Mouse (Mus musculus): Measurements from ENCODE around the gene Csad.

Csad gene

GRCm38 (mm10) chr15:102204674-102205505 lies at the start of gene Csad:
TSS of gene Csad (minus strand) at chr15:102204724.
- no peak for DNase-seq

- DNase-seq, result no peak
Observed at GRCm38 (mm10) chr15:102250521-102250920, 46.0 kb upstream of the Csad start.

- DNase-seq, result no peak
Observed at GRCm38 (mm10) chr15:102249967-102250366, 45.4 kb upstream of the Csad start.

DNA sequence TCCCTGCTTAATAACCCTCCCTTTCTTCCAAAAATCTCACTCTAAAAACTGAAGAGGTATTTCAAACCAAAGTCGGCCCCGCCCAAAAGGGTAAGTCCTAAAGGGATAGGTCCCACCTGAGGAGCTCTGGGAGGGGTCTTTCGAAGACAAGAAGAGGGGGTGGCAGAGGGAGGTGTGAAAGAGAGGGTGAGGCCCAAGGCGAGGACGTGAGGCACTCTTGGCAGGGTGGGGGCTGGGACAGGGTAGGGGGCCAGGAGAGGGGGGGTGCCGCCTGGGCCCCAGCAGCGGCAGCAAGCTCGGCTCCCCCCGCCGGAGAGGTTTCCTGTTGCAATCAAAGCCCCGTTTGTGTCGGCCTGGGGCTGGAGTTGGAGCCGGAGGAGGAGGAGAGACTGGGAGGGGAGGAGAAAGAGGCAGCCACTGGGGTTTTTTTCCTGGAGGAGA lies 44.7 kb upstream of the Csad start:
- DNase-seq, result no peak

DNA sequence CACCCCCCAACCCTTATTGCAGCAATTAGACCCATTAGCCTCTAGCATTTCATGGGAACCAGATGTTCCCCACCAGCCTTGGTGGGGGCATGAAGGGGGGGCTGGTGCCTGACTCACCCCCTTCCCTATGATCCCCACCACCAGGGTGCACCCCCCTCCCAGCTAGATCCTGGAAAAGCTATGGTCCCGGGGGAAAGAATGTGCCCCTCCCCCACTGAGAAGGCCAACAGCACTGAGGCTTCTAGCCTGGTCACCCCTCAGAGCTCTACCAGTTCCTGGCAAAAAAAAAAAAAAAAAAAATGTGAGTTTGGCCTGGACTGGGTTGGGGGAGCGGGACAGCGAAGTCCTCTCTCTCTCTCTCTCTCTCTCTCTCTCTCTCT lies 44.3 kb upstream of the Csad start:
- DNase-seq, result peak; percentile 48

GRCm38 (mm10) chr15:102248131-102248811 lies 43.7 kb upstream of the Csad start:
- peak; percentile 33 for DNase-seq

GRCm38 (mm10) chr15:102247252-102248130 lies 43.0 kb upstream of the Csad start:
- DNase-seq, result peak; percentile 78

DNA sequence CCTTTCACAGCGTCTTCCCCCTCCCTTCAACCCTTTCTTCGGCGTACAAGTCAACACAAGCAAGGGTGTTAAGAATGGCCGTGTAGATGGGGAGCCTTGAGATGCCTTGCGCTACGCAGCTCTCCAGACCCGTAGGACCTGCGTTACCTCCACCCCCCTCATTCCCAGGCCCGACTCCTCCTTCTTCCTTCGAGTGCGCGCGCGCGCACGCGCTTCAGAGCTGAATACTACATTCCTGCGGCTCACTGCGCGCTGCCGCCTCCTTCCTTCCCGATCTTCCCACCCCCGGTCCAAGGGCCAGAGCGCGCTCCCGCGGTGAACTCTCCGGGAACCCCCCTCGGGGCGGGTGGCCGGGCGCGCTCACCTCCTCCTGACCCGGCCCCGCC lies 42.3 kb upstream of the Csad start:
- DNase-seq, result peak; percentile 95

GRCm38 (mm10) chr15:102245891-102246741 lies 41.6 kb upstream of the Csad start:
- peak; percentile 88 for DNase-seq

DNA sequence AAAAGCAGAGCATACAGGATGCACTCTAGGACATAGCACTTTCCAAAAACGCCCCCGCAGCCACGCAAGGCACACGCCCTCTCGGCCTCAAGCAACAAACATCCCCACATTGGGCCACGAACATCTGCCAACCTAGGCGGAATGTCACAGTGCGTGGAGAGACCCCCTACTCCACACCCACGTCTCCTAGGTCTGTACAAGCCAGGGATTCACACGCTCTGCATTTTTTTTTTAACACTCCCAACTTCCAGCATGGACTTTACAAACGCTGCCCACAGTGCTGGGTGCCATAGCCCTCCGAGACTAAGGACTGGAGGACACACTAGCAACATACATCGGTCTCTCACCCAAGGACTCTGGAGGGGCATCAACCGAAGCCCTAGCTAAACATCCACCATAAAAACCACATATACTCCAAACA lies 40.9 kb upstream of the Csad start:
- peak; percentile 59 for DNase-seq

DNA sequence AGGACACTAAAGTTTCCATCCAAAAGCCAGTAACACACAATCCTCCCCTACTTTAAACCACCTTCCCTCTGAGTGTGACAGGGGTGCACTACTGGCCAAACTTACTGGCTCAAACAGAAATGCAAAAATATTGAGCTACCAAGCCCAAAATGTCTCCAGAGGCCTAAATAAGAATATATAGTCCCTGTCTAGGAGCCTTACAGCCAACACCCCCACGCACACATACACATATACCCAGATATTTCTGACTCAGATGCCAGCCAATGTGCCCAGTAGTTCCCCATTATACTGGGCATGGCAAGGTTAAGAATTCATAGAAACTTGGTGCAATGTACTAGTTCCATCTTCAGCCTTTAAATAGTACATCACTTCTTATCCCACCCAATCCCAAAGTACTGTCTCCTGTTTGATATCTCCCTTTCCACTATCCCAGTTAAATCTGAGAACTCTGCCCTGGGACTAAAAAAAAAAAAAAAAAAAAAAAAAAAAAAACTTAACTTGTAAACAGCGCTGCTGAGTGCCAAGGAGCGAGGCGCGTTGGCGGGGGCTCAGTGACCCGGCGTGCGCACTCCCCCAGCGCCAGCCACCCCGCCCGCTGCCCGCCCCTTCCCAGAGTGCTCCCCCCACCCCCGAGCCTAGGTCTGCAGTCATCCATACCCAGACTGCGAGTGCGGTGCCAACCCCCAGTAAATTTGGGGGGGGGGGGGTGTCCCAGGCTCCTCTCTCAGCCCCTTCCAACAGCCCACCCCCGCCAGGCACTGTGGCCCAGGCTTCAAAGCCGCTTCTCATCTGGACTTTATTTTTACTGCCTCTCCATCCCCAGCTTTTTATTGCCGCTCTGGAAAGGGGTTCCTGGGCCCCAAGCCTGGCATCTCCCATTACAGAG lies 40.0 kb upstream of the Csad start:
- DNase-seq, result no peak

DNA sequence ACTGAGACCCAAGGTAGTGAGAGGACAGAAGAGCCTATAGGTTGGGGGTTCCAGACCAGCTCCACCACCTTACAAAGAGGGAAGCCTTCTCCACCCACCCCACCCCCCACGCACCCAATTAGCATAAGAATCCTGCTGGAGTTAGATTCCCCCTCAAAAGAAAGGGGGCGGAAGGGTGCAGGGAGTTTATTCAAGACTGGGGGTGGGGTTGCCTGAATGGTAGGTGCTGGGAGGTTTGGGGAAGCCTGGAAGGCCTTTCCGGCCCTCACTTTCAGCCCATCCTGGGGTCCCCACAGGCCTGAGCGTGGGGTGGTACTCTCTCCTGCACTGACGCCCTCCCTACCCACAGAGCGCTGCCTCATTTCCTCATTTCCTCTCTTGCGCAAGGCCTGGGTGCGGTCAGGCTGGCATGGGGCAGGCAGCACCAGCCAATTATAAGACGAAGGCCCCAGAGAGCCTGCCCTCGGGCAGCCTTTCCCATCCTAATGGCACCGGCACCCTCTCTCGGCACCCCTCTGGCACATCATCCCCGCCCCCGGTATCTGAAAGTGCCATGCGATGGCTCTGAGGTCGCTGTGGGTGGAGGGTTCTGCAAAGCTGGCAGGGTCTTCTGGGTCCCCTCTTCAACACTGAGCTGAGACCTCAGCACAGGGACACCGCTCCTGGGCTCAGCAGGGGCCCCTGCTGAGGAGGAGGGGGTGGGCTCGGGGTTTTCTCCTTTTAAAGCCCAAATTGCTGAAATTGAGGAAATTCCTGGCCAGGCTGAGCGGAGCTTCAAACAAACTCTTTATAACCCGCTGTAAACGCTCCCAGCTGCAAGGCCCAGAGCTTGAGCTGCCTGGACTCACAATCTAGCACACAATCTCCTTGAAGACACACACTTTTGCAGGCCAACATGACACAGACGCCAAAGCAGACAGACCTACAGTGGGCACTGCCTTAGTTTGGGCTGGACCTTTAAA lies 39.0 kb upstream of the Csad start:
- no peak for DNase-seq

DNA sequence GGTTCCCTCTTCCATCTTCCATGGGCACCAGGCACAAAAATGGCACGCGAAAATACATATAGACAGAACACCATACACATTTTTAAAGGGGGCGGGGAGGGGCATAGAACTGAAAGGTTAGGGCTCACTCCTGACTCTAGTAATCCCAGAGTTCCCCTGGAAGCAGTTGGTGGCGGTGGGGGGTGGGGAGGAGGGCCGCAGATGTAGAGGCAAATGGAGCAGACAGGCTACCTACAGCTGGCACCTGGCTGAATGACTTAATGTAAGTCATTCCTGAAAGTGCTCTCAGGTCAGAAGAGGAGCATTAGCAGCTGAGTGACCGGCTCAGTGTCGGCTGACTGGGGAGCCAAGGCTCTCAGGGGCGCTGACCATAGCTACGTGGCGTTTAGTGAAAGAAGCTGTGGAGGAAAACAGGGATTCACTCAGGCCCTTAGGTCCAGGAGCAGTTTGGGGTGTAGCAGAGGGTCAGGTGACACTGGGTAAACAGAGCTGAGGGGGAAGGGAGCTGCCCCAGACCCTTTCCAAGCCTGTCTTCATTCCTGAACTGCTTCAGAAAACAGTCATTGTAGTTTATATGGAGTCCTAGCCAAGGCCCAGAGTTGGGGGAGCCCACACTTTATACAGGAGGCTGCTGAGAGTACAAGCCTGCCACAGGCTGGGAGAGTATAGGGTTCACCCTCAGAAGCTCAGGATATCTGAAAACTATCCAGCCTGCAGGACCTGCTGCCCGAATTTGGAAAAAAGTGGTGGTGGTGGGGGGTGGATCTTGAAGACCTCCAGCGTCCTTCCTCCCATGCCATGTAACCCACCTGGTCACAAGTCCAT lies 38.1 kb upstream of the Csad start:
- no peak for DNase-seq

GRCm38 (mm10) chr15:102240607-102241006 lies 36.1 kb upstream of the Csad start:
- no peak for DNase-seq

DNA sequence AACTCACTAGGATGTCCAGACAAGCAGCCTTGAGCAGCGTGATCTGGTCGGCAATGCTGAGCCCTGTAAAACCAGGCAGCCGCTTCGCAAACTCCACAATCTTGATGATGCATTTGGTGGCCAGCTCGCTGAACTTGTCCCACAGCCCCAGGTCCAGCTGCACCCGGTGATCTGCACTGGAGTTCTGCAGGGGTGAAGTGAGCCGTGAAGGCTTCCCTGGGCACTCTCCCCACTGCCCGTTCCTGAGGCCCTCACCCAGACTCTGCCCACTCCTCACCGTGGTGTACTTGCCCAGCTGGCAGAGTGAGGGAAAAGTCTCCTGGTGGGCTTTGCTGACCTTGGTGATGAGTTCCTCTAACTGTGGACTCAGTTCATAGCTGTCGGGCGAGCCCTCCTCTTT lies 35.3 kb upstream of the Csad start:
- no peak for DNase-seq

GRCm38 (mm10) chr15:102239260-102239590 lies 34.7 kb upstream of the Csad start:
- DNase-seq, result peak; percentile 70

DNA sequence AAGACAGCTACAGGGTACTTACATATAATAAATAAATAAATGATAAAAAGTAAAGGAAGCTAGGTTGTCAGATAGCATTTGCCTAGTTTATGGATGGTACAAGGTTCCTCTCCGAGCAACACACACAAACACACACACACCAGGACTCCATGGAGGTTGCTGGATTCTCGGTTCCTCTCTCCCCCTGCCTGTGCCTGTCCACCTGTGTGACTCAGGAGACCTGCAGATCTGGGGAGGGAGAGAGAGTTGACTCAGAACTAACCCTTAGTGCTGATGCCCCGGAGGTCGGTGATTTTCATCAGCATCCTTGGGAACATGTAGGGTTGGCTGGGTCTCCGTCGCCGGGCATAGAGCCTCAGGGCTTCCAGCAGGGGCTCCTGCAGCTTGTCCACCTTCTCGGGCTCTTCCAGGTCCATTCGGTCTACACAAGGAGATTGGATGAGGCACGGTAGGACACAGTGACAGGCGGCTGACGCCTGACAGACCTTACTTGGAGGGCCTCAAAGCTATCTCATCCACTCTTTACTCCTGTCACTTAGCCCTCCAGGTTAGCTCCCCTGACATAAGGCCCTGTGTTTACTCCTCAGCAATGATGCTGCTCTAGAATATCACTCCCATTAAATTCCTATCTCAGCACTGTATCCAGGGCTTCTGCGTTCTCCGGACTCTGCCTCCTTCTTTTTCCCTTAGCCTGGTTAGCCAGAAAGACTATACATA lies 34.2 kb upstream of the Csad start:
- no peak for DNase-seq

GRCm38 (mm10) chr15:102235371-102236027 lies 31.0 kb upstream of the Csad start:
- DNase-seq, result no peak

Data from cerebellum, adult 9-11 months (tissue).